9 mouse cellular contexts compared by ENCODE assay signal in the genomic region with DNA sequence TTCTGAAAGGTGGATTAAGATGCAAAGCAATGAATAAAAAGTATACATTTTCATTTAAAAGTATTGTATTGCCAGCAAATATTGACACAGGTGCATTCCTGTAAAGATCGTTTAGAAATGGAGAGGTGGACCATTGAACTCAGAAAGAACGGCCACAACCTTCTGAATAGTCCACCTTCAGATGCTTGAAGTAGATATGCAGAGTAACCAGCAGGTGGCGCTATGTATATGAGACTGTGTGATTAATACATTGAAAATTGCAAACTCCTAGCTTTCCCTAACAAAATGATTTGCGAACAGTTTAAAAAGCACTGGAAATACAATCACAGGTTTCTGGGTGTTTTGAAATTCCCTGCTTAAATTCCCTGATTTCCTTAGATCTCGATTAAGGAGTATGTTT.
DNase-seq lines count a peak whose midpoint lies in the region; ATAC-seq and TF ChIP-seq lines count a peak whose summit lies in the region.
"Had no signal": no experiment of that assay in that cellular context is flagged by ENCODE, and none has a peak within 500 bp of the region (broad histone marks: within the 10 kb centered on the region; RNA-seq: fewer than 3 reads in every experiment).

No protein-coding gene starts in this region.

- H3K36me3 ChIP-seq in hindbrain, embryonic 11.5 days (ENCODE audit: control insufficient read depth, insufficient read depth, low read length): no peaks in the 10 kb centered on the region
- H3K36me3 ChIP-seq: limb, embryonic 15.5 days had no signal

- H3K9ac ChIP-seq in hindbrain, embryonic 11.5 days (ENCODE audit: low read depth, low read length): no peak overlapping the region
- H3K9ac ChIP-seq: limb, embryonic 15.5 days had no signal

- intact Hi-C loops in gastrocnemius, adult 2 months (cut with DNase I): loop anchor here (10.0 kb wide), 1 partner anchor 355 kb away; a partner anchor contains a TSS

- no peak for DNase-seq in gastrocnemius, adult 2 months
- DNase-seq in gastrocnemius, postnatal 25 days: no peak
- DNase-seq in Muller cell, postnatal 12 days (ENCODE audit: inconsistent ontology term): peak; percentile 18
- peak; percentile 76 for DNase-seq in hindbrain, embryonic 11.5 days (ENCODE audit: low spot score)
- DNase-seq in layer of hippocampus, adult 18-20 months (ENCODE audit: low spot score in 2 of 2): peak; percentile 17 to 58
- DNase-seq in lung, postnatal 25 days (ENCODE audit: low spot score): peak; percentile 24
- DNase-seq in right cerebral cortex, postnatal 25 days: peak; percentile 18

- no peak overlapping the region for H3K27ac ChIP-seq in gastrocnemius, adult 2 months
- no peak overlapping the region for H3K27ac ChIP-seq in cortical plate, adult 2 months (ENCODE audit: insufficient read depth, low read length)
- H3K27ac ChIP-seq in hindbrain, embryonic 11.5 days (ENCODE audit: low read depth, low read length): no peak overlapping the region
- H3K27ac ChIP-seq: limb, embryonic 15.5 days had no signal

- H3K27me3 ChIP-seq in hindbrain, embryonic 11.5 days (ENCODE audit: control insufficient read depth, insufficient read depth, low read length): no peaks in the 10 kb centered on the region
- H3K27me3 ChIP-seq: limb, embryonic 15.5 days had no signal

- H3K9me3 ChIP-seq in hindbrain, embryonic 11.5 days (ENCODE audit: control insufficient read depth, low read length): no peaks in the 10 kb centered on the region
- H3K9me3 ChIP-seq: limb, embryonic 15.5 days had no signal

- WGBS in hindbrain, embryonic 11.5 days: 21% methylated on average over 5 of the region's 5 CpGs

- H3K4me2 ChIP-seq in hindbrain, embryonic 11.5 days (replicated peaks; ENCODE audit: low read depth, low read length): no peak overlapping the region
- H3K4me2 ChIP-seq: limb, embryonic 15.5 days had no signal

- ATAC-seq in hindbrain, embryonic 11.5 days (ENCODE audit: low FRiP score): peak; percentile 79; the same call in 1 of the 2 replicates

- H3K4me1 ChIP-seq in cortical plate, adult 2 months (ENCODE audit: control insufficient read depth, insufficient read depth, low read length): no peaks in the 10 kb centered on the region
- H3K4me1 ChIP-seq in hindbrain, embryonic 11.5 days (replicated peaks; ENCODE audit: control insufficient read depth, insufficient read depth, low read length): no peaks in the 10 kb centered on the region
- H3K4me1 ChIP-seq: limb, embryonic 15.5 days had no signal

- no peak for TF ChIP-seq POLR2A in cortical plate, adult 2 months (IDR thresholded peaks at IDR 0.05; ENCODE audit: extremely low read depth, insufficient read depth, low read length)

- TF ChIP-seq CTCF in gastrocnemius, adult 2 months (IDR thresholded peaks at IDR 0.05): peak; percentile 81
- peak; percentile 21; the same call in 1 of the 2 replicates for TF ChIP-seq CTCF in cortical plate, adult 2 months (IDR thresholded peaks at IDR 0.05; ENCODE audit: extremely low read depth, insufficient read depth, low read length)

- no peak overlapping the region for H3K4me3 ChIP-seq in gastrocnemius, adult 2 months
- no peak overlapping the region for H3K4me3 ChIP-seq in cortical plate, adult 2 months (ENCODE audit: insufficient read depth, low read length)
- H3K4me3 ChIP-seq in hindbrain, embryonic 11.5 days (ENCODE audit: low read depth, low read length): no peak overlapping the region
- H3K4me3 ChIP-seq: limb, embryonic 15.5 days had no signal

Comparison
In these comparisons a context has a peak if more than half of its experiments do, and no peak if none do; other contexts are left out.
1. DNase-seq: peak in Muller cell, postnatal 12 days (single experiment), hindbrain, embryonic 11.5 days (single experiment), layer of hippocampus, adult 18-20 months (2 of 2), lung, postnatal 25 days (single experiment) and right cerebral cortex, postnatal 25 days (single experiment); none in gastrocnemius, adult 2 months (single experiment) and gastrocnemius, postnatal 25 days (single experiment).